Mouse (Mus musculus): Measurements from ENCODE around the gene Cpt1b.

DNA sequence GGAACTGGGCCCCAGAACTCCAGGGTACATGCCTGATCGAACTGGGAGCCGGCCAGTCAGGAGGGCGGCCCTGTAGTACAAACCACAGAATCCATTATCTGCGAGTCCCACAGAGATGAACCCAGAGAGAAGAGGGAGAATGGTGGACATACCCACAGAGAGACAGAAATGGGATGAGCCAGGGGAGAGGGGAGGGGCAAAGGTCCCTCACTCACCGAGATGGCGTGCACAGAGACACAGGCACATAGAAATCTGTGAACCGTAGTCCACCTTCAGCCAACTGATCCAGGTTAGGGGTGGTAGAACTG, 49.6 kb upstream of the Cpt1b start:
- TF ChIP-seq CTCF (IDR thresholded peaks at IDR 0.05; ENCODE audit: low read depth) = no peak
- TF ChIP-seq EP300 (optimal IDR thresholded peaks at IDR 0.05) = no peak

Data from stomach, postnatal 0 days (tissue).